Mouse (Mus musculus) forebrain, postnatal 0 days (tissue): ENCODE data around the gene Rap1gap. TPM values are rescaled to one million over a fixed set of nuclear protein-coding genes. Genes with fewer than 3 reads are reported as not detected.

Source experiments
- ATAC-seq: fragments of 200-750 bp; cut with Nextera tagmentation; 2 replicates; pipeline ENCODE4 v1.8.0; 2017; ENCODE audit warnings: mild to moderate bottlenecking, moderate library complexity
- DNase-seq: peaks from one replicate; pipeline ENCODE4 v3.0.0-alpha.2; 2015
- H3K27ac ChIP-seq: fragments of 300-500 bp; sonication (generic); 2 replicates; pipeline ENCODE4 v1.5.1; 2014; ENCODE audit warnings: low read depth, mild to moderate bottlenecking, antibody characterized with exemption, low read length, moderate library complexity, mixed read lengths
- H3K27me3 ChIP-seq: fragments of 300-500 bp; sonication (generic); 2 replicates; pipeline ENCODE4 v1.6.1; 2014; ENCODE audit warnings: mild to moderate bottlenecking, low read length, mixed read lengths; ENCODE audit not compliant: insufficient read depth
- H3K36me3 ChIP-seq: fragments of 300-500 bp; sonication (generic); 2 replicates; pipeline ENCODE4 v1.6.1; 2014; ENCODE audit warnings: mild to moderate bottlenecking, moderate library complexity; ENCODE audit not compliant: insufficient read depth
- H3K4me1 ChIP-seq: fragments of 300-500 bp; sonication (generic); 2 replicates; pipeline ENCODE4 v1.6.1; 2014; ENCODE audit warnings: antibody characterized with exemption; ENCODE audit not compliant: insufficient read depth
- H3K4me2 ChIP-seq: fragments of 300-500 bp; sonication (generic); 2 replicates; pipeline ENCODE4 v1.6.1; 2014; ENCODE audit warnings: low read depth, mild to moderate bottlenecking, moderate library complexity
- H3K4me3 ChIP-seq: fragments of 300-500 bp; sonication (generic); 2 replicates; pipeline ENCODE4 v1.5.1; 2014; ENCODE audit warnings: low read depth, low read length, mixed read lengths
- H3K9ac ChIP-seq: fragments of 300-500 bp; sonication (generic); 2 replicates; pipeline ENCODE4 v1.6.1; 2014; ENCODE audit warnings: mild to moderate bottlenecking
- H3K9me3 ChIP-seq: fragments of 300-500 bp; sonication (generic); 2 replicates; pipeline ENCODE4 v1.6.1; 2016; ENCODE audit warnings: low read length
- CTCF ChIP-seq: sonication (generic); IDR thresholded peaks from 2 replicates; pipeline ENCODE4 v1.5.1; 2016; ENCODE audit warnings: antibody characterized with exemption, control low read depth, low read depth
- WGBS: fragments of 180-500 bp; shearing (Covaris S2); extraction: QIAGEN DNeasy Blood & Tissue Kit; methylation state at CpG from one replicate; pipeline ENCODE4 v1.1.7; 2014; 5-methylcytosine and 5-hydroxymethylcytosine counted together
- polyA plus RNA-seq: library from polyadenylated mRNA; unstranded; fragments of >200 nt; fragmentation: Nextera tagmentation; extraction: Ambion mirVana; gene quantifications from 2 replicates; pipeline ENCODE4 v1.2.1, GENCODE M21; 2015
- total RNA-seq: library from RNA; depleted of rRNA; stranded (reverse); fragments of >200 nt; gene quantifications from 2 replicates; pipeline ENCODE4 v1.2.3, GENCODE M21; 2014

Rap1gap gene
- total and polyA plus RNA-seq, 2 experiments from 2014 or later: 74.3 to 113 TPM

DNA sequence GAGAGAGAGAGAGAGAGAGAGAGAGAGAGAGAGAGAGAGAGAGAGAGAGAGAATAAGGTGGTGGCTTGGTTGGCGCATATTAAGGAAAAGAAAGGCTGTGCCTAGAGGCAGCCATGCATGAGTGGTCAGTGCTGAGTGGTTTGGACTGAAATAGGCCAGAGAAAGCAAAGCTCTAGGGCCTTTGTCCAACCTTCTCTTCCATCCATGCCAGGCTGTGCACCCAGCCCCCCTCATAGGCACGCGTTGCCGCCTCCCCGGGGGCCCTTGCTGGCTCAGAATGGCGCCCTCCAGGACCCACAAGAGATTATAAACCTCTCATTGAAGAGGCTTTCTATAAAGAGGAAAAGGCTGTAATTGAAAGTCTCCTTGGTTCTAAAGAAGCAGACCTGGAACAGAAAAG, 3.0 kb upstream of the Rap1gap start:
- no peak for DNase-seq
- H3K4me3 ChIP-seq: no peak overlapping the region
- peaks cover 16% of the 10 kb centered on the region; the same call in 1 of the 2 replicates for H3K4me1 ChIP-seq
- H3K4me2 ChIP-seq: no peak overlapping the region
- WGBS: 12% methylated on average over 6 of the region's 6 CpGs
- no peaks in the 10 kb centered on the region for H3K9me3 ChIP-seq
- no peak overlapping the region for H3K27ac ChIP-seq
- ATAC-seq: peak; percentile 13; the same call in 1 of the 2 replicates
- TF ChIP-seq CTCF: no peak
- H3K36me3 ChIP-seq: peaks cover 23% of the 10 kb centered on the region
- H3K9ac ChIP-seq: no peak overlapping the region
- H3K27me3 ChIP-seq: no peaks in the 10 kb centered on the region

DNA sequence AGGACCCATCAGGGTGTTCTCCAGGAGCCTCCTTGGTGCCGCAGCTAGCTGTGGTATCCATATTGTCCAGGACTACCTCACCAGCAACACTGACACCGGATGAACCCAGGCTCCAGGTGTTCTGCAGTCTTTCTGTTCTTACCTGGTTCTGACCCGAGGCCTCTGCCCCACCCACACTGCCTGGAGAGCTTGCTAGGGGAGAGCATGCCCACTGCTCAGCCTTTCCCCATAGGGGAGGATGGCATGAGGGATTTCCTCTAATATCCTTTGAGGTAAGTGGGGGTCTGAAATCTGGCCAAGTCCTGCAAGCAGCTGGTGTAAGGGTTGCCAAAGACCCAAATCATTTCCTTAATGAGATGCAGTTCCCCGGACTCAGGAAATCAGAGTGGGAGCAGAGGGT, 1.0 kb upstream of the Rap1gap start:
- 72% methylated on average over 4 of the region's 4 CpGs for WGBS
- H3K36me3 ChIP-seq: 0 out of 2 replicates have a peak, but pooled peaks cover 4% of the 10 kb centered on the region
- DNase-seq (no peak), ATAC-seq (no peak)
- H3K9ac ChIP-seq: no peak overlapping the region
- H3K27me3 ChIP-seq: no peaks in the 10 kb centered on the region
- no peak overlapping the region for H3K4me3 ChIP-seq
- no peak overlapping the region for H3K4me2 ChIP-seq
- no peak overlapping the region for H3K27ac ChIP-seq
- no peak for TF ChIP-seq CTCF
- no peaks in the 10 kb centered on the region for H3K9me3 ChIP-seq
- H3K4me1 ChIP-seq: peaks cover 25% of the 10 kb centered on the region; the same call in 1 of the 2 replicates

DNA sequence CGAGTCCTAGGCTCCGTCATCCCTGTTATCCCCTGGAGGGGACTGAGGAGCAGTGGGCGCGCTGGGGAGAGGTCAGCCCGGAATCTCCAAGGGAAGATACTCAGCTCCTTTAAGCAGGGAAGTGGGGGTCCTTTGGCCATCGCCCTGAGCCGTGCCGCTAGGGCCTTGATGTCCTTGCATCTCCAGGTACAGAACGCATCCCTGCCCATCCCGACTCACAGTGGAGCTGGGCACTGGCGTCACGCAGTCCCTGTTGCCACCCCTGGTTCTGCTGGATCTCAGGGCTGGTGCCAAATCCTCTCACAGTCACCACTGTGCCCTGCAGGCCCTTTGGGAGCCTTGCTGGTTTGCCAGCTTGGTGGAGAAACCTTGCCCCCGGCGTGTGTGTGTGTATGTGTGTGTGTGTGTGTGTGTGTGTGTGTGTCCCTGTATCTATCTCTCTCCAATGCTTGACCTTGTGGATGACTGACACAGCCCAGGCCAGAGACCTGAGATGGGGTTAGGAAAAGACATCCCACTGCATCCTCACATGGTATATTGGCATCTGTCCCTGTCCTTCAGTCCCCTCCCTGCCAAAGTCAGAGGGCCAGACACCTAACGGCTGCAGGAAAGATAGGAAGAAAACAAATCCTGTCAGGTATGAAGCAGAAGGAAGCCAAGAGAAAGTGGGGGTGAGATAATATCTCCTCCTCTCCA, 602 bp downstream of the Rap1gap start:
- no peaks in the 10 kb centered on the region for H3K27me3 ChIP-seq
- DNase-seq (peak; percentile 66), ATAC-seq (peak; percentile 36)
- H3K36me3 ChIP-seq: no peaks in the 10 kb centered on the region
- peak overlapping the region; percentile 59 for H3K4me2 ChIP-seq
- H3K9ac ChIP-seq: peak overlapping the region; percentile 82
- H3K27ac ChIP-seq: peak overlapping the region; percentile 64
- H3K9me3 ChIP-seq: no peaks in the 10 kb centered on the region
- H3K4me3 ChIP-seq: peak overlapping the region; percentile 69
- TF ChIP-seq CTCF: no peak
- 9% methylated on average over 15 of the region's 15 CpGs for WGBS
- peaks cover 25% of the 10 kb centered on the region; the same call in 1 of the 2 replicates for H3K4me1 ChIP-seq

DNA sequence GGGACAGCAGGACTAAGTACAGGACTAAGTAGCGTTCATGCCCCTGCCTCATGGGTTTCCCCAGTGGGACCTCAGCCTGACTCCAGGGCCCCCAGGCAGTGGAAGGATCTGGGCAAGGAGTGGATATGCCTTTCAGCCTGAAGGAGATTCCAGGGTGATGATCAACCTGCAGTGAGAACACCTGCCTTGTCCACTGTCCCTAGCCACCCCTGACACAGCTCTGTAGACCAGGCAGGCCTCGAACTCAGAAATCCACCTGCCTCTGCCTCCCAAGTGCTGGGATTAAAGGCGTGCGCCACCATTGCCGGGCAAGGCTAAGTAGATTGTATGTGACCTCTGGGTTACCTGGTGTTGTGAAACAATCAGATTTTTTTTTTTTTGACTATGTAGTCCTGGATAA, 1.3 kb downstream of the Rap1gap start:
- H3K27me3 ChIP-seq: no peaks in the 10 kb centered on the region
- no peak for TF ChIP-seq CTCF
- no peak for DNase-seq

DNA sequence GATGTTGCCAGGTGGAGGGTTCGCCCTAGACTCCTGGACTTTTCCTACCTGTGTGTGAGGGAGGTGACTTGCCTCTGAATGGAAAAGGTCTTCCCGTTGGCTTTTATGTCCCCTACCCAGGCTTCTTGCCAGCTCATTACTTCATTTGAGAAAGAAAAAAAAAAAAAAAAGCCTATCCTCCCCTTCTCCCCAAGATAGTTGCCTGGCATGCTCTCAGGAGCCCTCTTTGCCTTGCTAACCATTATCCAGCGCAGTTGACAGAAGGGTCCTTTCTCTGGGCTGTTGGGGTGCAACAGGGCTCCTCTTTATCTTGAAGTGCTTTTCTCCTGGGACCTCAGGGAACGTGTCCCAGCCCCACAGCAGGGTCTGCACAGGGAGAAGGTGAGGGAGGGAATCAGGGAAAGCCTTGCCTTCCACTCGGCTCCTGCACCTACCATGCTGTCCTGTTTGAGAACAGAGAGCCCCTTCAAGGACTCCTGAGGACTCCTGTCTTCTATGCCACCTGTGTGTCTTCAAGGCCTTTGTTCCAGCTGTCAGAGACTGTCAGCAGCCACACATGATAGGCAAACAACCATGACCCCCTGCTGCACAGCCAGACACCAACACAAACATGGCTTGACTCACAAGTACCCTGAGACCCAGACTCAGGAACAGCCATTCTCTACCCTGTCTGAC, 1.9 kb downstream of the Rap1gap start:
- peaks cover 22% of the 10 kb centered on the region; the same call in 1 of the 2 replicates for H3K4me1 ChIP-seq
- no peak overlapping the region for H3K9ac ChIP-seq
- H3K27me3 ChIP-seq: no peaks in the 10 kb centered on the region
- H3K36me3 ChIP-seq: no peaks in the 10 kb centered on the region
- H3K4me2 ChIP-seq: peak overlapping the region; percentile 59
- no peaks in the 10 kb centered on the region for H3K9me3 ChIP-seq
- DNase-seq: no peak
- H3K27ac ChIP-seq: no peak overlapping the region
- 40% methylated on average over 5 of the region's 5 CpGs for WGBS
- no peak overlapping the region for H3K4me3 ChIP-seq
- no peak for ATAC-seq
- TF ChIP-seq CTCF: no peak

More for the DNA sequence above, 1.3 kb downstream of the Rap1gap start:
- peak overlapping the region; percentile 59 for H3K4me2 ChIP-seq
- 95% methylated on average over 5 of the region's 5 CpGs for WGBS
- peaks cover 22% of the 10 kb centered on the region; the same call in 1 of the 2 replicates for H3K4me1 ChIP-seq
- no peak overlapping the region for H3K27ac ChIP-seq
- no peaks in the 10 kb centered on the region for H3K9me3 ChIP-seq
- H3K4me3 ChIP-seq: peak overlapping the region; percentile 69; the same call in 1 of the 2 replicates
- no peaks in the 10 kb centered on the region for H3K36me3 ChIP-seq
- ATAC-seq: no peak
- H3K9ac ChIP-seq: no peak overlapping the region

DNA sequence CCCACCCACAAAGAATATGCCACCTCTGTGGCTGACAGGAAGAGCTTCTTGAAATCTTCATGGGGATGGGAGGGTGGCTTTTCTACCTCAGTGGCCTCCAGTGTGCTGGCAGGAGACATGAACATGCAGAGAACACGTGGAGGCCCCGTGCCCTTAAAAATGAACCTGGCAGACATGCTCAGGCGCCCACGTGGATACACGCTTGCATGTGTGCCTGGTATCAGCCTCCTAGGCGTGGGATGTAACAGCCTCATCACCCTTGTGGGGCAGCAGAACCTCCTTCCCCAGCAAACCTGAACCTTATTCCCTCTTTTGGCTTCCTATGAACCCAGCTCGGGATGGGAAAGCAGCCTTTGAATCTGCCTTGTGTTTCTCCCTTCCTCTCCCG, 2.4 kb downstream of the Rap1gap start:
- DNase-seq (no peak), ATAC-seq (no peak)
- Histone ChIP-seq H3K9ac (no peak overlapping the region), H3K27ac (no peak overlapping the region), H3K27me3 (no peaks in the 10 kb centered on the region), H3K36me3 (no peaks in the 10 kb centered on the region), H3K4me3 (no peak overlapping the region), H3K4me2 (peak overlapping the region; percentile 59; the same call in 1 of the 2 replicates), H3K4me1 (peaks cover 22% of the 10 kb centered on the region; the same call in 1 of the 2 replicates), H3K9me3 (no peaks in the 10 kb centered on the region)
- no peak for TF ChIP-seq CTCF
- WGBS: 52% methylated on average over 8 of the region's 8 CpGs

DNA sequence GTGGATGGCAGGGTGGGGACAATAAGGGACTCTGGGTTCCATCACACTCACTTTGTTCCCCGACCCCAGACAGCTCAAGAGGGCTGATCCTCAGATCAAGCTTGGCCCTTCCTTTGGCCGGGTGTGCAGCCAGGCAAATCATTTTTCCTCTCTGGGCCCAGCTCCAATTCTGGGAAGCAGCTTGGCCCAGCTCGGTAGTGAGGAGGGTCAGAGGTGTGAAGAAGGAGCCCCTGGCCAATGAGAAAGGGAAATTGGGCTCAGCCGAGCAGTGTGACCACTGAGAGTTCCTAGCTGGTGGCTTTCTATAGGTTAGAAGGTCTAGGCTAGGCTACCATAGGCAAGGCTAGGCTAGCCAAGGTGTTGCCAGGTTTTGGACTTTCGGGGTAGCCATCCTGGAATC, 3.2 kb downstream of the Rap1gap start:
- DNase-seq (no peak), ATAC-seq (no peak)
- TF ChIP-seq CTCF: no peak
- Histone ChIP-seq H3K4me2 (no peak overlapping the region), H3K4me3 (no peak overlapping the region), H3K27me3 (no peaks in the 10 kb centered on the region), H3K4me1 (peaks cover 22% of the 10 kb centered on the region; the same call in 1 of the 2 replicates), H3K36me3 (no peaks in the 10 kb centered on the region), H3K9me3 (no peaks in the 10 kb centered on the region), H3K27ac (no peak overlapping the region), H3K9ac (peak overlapping the region; percentile 10; the same call in 1 of the 2 replicates)
- 30% methylated on average over 5 of the region's 5 CpGs for WGBS
